ENCODE assay signal across 8 mouse cellular contexts in genomic region chr7:89516551-89517459, GRCm38 (mm10). TPM values are rescaled to one million over a fixed set of nuclear protein-coding genes. Genes with fewer than 3 reads are reported as not detected.
DNase-seq lines count a peak whose midpoint lies in the region; ATAC-seq and TF ChIP-seq lines count a peak whose summit lies in the region.

No protein-coding gene starts in this region.

- peak overlapping the region; percentile 76 for H3K9ac ChIP-seq in embryonic facial prominence, embryonic 12.5 days
- H3K9ac ChIP-seq in midbrain, embryonic 11.5 days (ENCODE audit: low read length) = peak overlapping the region; percentile 82

- TF ChIP-seq CTCF in layer of hippocampus, adult 2 months (conservative IDR thresholded peaks at IDR 0.05) = peak; percentile 48

- peaks cover 6% of the 10 kb centered on the region; the same call in 1 of the 2 replicates for H3K4me1 ChIP-seq in embryonic facial prominence, embryonic 12.5 days
- peaks cover 6% of the 10 kb centered on the region; the same call in 1 of the 2 replicates for H3K4me1 ChIP-seq in midbrain, embryonic 11.5 days (ENCODE audit: control insufficient read depth, insufficient read depth, low read length)

- H3K4me2 ChIP-seq in embryonic facial prominence, embryonic 12.5 days (replicated peaks) = peak overlapping the region; percentile 86
- peak overlapping the region; percentile 89 for H3K4me2 ChIP-seq in midbrain, embryonic 11.5 days

- H3K27me3 ChIP-seq in embryonic facial prominence, embryonic 12.5 days = no peaks in the 10 kb centered on the region
- no peaks in the 10 kb centered on the region; the same call in none of the 2 replicates for H3K27me3 ChIP-seq in midbrain, embryonic 11.5 days (ENCODE audit: control insufficient read depth, insufficient read depth, low read length)

- 7% methylated on average over 32 of the region's 32 CpGs for WGBS in embryonic facial prominence, embryonic 12.5 days
- WGBS in midbrain, embryonic 11.5 days = 8% methylated on average over 32 of the region's 32 CpGs

- ATAC-seq in embryonic facial prominence, embryonic 12.5 days (ENCODE audit: insufficient number of reproducible peaks, insufficient read depth, low FRiP score, low TSS enrichment) = peak; percentile 48
- ATAC-seq in midbrain, embryonic 11.5 days (ENCODE audit: low FRiP score) = no peak

- H3K9me3 ChIP-seq in embryonic facial prominence, embryonic 12.5 days = no peaks in the 10 kb centered on the region
- peaks cover 4% of the 10 kb centered on the region; the same call in 1 of the 2 replicates for H3K9me3 ChIP-seq in midbrain, embryonic 11.5 days (ENCODE audit: control insufficient read depth, low read length)

- DNase-seq in layer of hippocampus, adult 2 months (ENCODE audit: low spot score in 2 of 2) = no peak
- DNase-seq in layer of hippocampus, adult 8-10 months (ENCODE audit: low spot score in 2 of 2) = no peak
- DNase-seq in kidney, adult 11 months = peak; percentile 41
- DNase-seq in midbrain, embryonic 11.5 days (ENCODE audit: low spot score, missing footprints) = peak; percentile 96
- no peak for DNase-seq in urinary bladder, adult 2 months (ENCODE audit: low spot score)
- no peak for DNase-seq in urinary bladder, postnatal 36 days (ENCODE audit: low spot score in 2 of 2)
- no peak for DNase-seq in thymus, postnatal 10 days (ENCODE audit: low spot score in 2 of 2)

- H3K36me3 ChIP-seq in embryonic facial prominence, embryonic 12.5 days = no peaks in the 10 kb centered on the region
- H3K36me3 ChIP-seq in midbrain, embryonic 11.5 days (ENCODE audit: control insufficient read depth, insufficient read depth, low read length) = no peaks in the 10 kb centered on the region

- H3K27ac ChIP-seq in layer of hippocampus, adult 2 months = peak overlapping the region; percentile 74
- peak overlapping the region; percentile 80 for H3K27ac ChIP-seq in embryonic facial prominence, embryonic 12.5 days
- H3K27ac ChIP-seq in midbrain, embryonic 11.5 days (ENCODE audit: low read depth, low read length) = no peak overlapping the region

- H3K4me3 ChIP-seq in layer of hippocampus, adult 2 months = peak overlapping the region; percentile 65
- peak overlapping the region; percentile 75 for H3K4me3 ChIP-seq in embryonic facial prominence, embryonic 12.5 days
- peak overlapping the region; percentile 70 for H3K4me3 ChIP-seq in midbrain, embryonic 11.5 days (ENCODE audit: low read depth, low read length)

RNA-seq across cellular contexts. Expression of gene Prss23, which starts 10.2 kb away (rescaled TPM):
- 10 to 100 TPM; 16.7 to 18.1 TPM for total RNA-seq in layer of hippocampus, adult 2 months (2021)
- 10 to 100 TPM; 13.2 to 19.0 (median 14.2) TPM for total RNA-seq in layer of hippocampus, adult 8-10 months (2022)
- 74.5 and 81.4 TPM in 2 replicates for polyA plus RNA-seq in embryonic facial prominence, embryonic 12.5 days (2016; fragmentation: Nextera tagmentation; extraction: Ambion mirVana)
- 34.9 and 36.1 TPM in 2 replicates for polyA plus RNA-seq in midbrain, embryonic 11.5 days (2014; fragmentation: Nextera tagmentation; extraction: Ambion mirVana)
- polyA plus RNA-seq in urinary bladder, adult 2 months (2012; rRNA removed) = 402 and 448 TPM in 2 replicates

Comparison
In these comparisons a context has a peak if more than half of its experiments do, and no peak if none do; other contexts are left out.
1. DNase-seq: peak in kidney, adult 11 months (single experiment) and midbrain, embryonic 11.5 days (single experiment); none in layer of hippocampus, adult 2 months (0 of 2), layer of hippocampus, adult 8-10 months (0 of 2), urinary bladder, adult 2 months (single experiment), urinary bladder, postnatal 36 days (0 of 2) and thymus, postnatal 10 days (0 of 2).
2. Peak in every context shown above with its lines, with median percentiles within 50 percentile points of each other: H3K4me3 ChIP-seq.